Mouse (Mus musculus) lung, adult 2 months (tissue): Measurements from ENCODE around the gene Gm11020.

Experiments
- CTCF ChIP-seq: fragments of 200-500 bp; IDR thresholded peaks from 2 replicates; pipeline ENCODE4 v1.5.1; 2011; ENCODE audit warnings: mild to moderate bottlenecking, low read length, control low read depth; ENCODE audit not compliant: insufficient read depth
- POLR2A ChIP-seq: fragments of 200-500 bp; IDR thresholded peaks from 2 replicates; pipeline ENCODE4 v1.6.1; 2011; ENCODE audit warnings: low read depth, mild to moderate bottlenecking, control low read depth, low read length, borderline replicate concordance; ENCODE audit errors: extremely low read depth

GRCm38 (mm10) chr8:104344622-104345021 lies 23.3 kb downstream of the Gm11020 start:
- TF ChIP-seq POLR2A (no peak), CTCF (no peak)
